Mouse (Mus musculus): ENCODE results near the gene Arl16. TPM values are rescaled to one million over a fixed set of nuclear protein-coding genes. Genes with fewer than 3 reads are reported as not detected.
A peak's percentile ranks its signal among the peaks of the same experiment; 100 is the strongest.

The Arl16 gene
- total and polyA plus RNA-seq, 2 experiments from 2014 or later: 25.1 to 48.3 TPM

- Histone ChIP-seq H3K9me3 (replicated peaks; ENCODE audit: control insufficient read depth, low read length) (no peaks in the 10 kb centered on the region), H3K4me3 (ENCODE audit: low read depth, low read length) (no peak overlapping the region), H3K27ac (ENCODE audit: low read depth) (no peak overlapping the region), H3K4me1 (ENCODE audit: control insufficient read depth, insufficient read depth) (peaks cover 32% of the 10 kb centered on the region), H3K36me3 (replicated peaks; ENCODE audit: control insufficient read depth, insufficient read depth, low read length) (peaks cover 29% of the 10 kb centered on the region), H3K9ac (replicated peaks; ENCODE audit: low read depth, low read length) (no peak overlapping the region), H3K4me2 (ENCODE audit: low read depth, low read length) (no peak overlapping the region), H3K27me3 (ENCODE audit: control insufficient read depth, insufficient read depth, low read length) (no peaks in the 10 kb centered on the region)
- no peak for TF ChIP-seq EP300 (IDR thresholded peaks at IDR 0.05; ENCODE audit: low read depth)
- TF ChIP-seq CTCF (IDR thresholded peaks at IDR 0.05; ENCODE audit: low read depth): no peak
- 70% methylated on average over 4 of the region's 4 CpGs for WGBS
- DNase-seq (ENCODE audit: low spot score) (no peak), ATAC-seq (ENCODE audit: insufficient read depth, low read depth) (no peak)
Observed at GRCm38 (mm10) chr11:120488516-120488915, 21.1 kb upstream of the Arl16 start.

GRCm38 (mm10) chr11:120485251-120485650, 17.8 kb upstream of the Arl16 start:
- ATAC-seq (ENCODE audit: insufficient read depth, low read depth) (no peak), DNase-seq (ENCODE audit: low spot score) (no peak)
- Histone ChIP-seq H3K27ac (ENCODE audit: low read depth) (peak overlapping the region; percentile 81), H3K4me3 (ENCODE audit: low read depth, low read length) (peak overlapping the region; percentile 97), H3K4me2 (ENCODE audit: low read depth, low read length) (peak overlapping the region; percentile 84), H3K4me1 (ENCODE audit: control insufficient read depth, insufficient read depth) (peaks cover 12% of the 10 kb centered on the region), H3K9me3 (replicated peaks; ENCODE audit: control insufficient read depth, low read length) (no peaks in the 10 kb centered on the region), H3K36me3 (replicated peaks; ENCODE audit: control insufficient read depth, insufficient read depth, low read length) (peaks cover 61% of the 10 kb centered on the region), H3K9ac (replicated peaks; ENCODE audit: low read depth, low read length) (peak overlapping the region; percentile 91), H3K27me3 (ENCODE audit: control insufficient read depth, insufficient read depth, low read length) (no peaks in the 10 kb centered on the region)
- 6% methylated on average over 10 of the region's 10 CpGs for WGBS
- TF ChIP-seq EP300 (IDR thresholded peaks at IDR 0.05; ENCODE audit: low read depth): no peak

- H3K27me3 ChIP-seq (ENCODE audit: control insufficient read depth, insufficient read depth, low read length): no peaks in the 10 kb centered on the region
- H3K4me3 ChIP-seq (ENCODE audit: low read depth, low read length): peak within 1 kb of the TSS; percentile 97
- H3K4me2 ChIP-seq (ENCODE audit: low read depth, low read length): peak within 1 kb of the TSS; percentile 84
- DNase-seq (ENCODE audit: low spot score) (peak; percentile 96), ATAC-seq (ENCODE audit: insufficient read depth, low read depth) (peak; percentile 95)
- peak within 1 kb of the TSS; percentile 91 for H3K9ac ChIP-seq (replicated peaks; ENCODE audit: low read depth, low read length)
- peaks cover 70% of the 10 kb centered on the region for H3K36me3 ChIP-seq (replicated peaks; ENCODE audit: control insufficient read depth, insufficient read depth, low read length)
- no peaks in the 10 kb centered on the region for H3K9me3 ChIP-seq (replicated peaks; ENCODE audit: control insufficient read depth, low read length)
- peak within 1 kb of the TSS; percentile 81 for H3K27ac ChIP-seq (ENCODE audit: low read depth)
- peaks cover 12% of the 10 kb centered on the region for H3K4me1 ChIP-seq (ENCODE audit: control insufficient read depth, insufficient read depth)
- under 1% methylated on average over 60 of the region's 60 CpGs for WGBS
- TF ChIP-seq CTCF (IDR thresholded peaks at IDR 0.05; ENCODE audit: low read depth) (0 out of 2 replicates have a peak, but pooled peaks have one; percentile 0), EP300 (IDR thresholded peaks at IDR 0.05; ENCODE audit: low read depth) (peak; percentile 88)
Observed at GRCm38 (mm10) chr11:120484265-120484981, 17.0 kb upstream of the Arl16 start, which contains the start of gene Mrpl12. Gene Mrpl12 (plus strand): TSS chr11:120484613.

- DNase-seq (ENCODE audit: low spot score) (no peak), ATAC-seq (ENCODE audit: insufficient read depth, low read depth) (no peak)
- H3K27me3 ChIP-seq (ENCODE audit: control insufficient read depth, insufficient read depth, low read length): no peaks in the 10 kb centered on the region
- H3K4me3 ChIP-seq (ENCODE audit: low read depth, low read length): no peak overlapping the region
- H3K9me3 ChIP-seq (replicated peaks; ENCODE audit: control insufficient read depth, low read length): no peaks in the 10 kb centered on the region
- H3K9ac ChIP-seq (replicated peaks; ENCODE audit: low read depth, low read length): no peak overlapping the region
- no peak for TF ChIP-seq EP300 (IDR thresholded peaks at IDR 0.05; ENCODE audit: low read depth)
- TF ChIP-seq CTCF (IDR thresholded peaks at IDR 0.05; ENCODE audit: low read depth): no peak
- H3K27ac ChIP-seq (ENCODE audit: low read depth): peak overlapping the region; percentile 69; the same call in 1 of the 2 replicates
- WGBS: 73% methylated on average over 7 of the region's 7 CpGs
- H3K4me1 ChIP-seq (ENCODE audit: control insufficient read depth, insufficient read depth): peaks cover 12% of the 10 kb centered on the region
- peaks cover 72% of the 10 kb centered on the region for H3K36me3 ChIP-seq (replicated peaks; ENCODE audit: control insufficient read depth, insufficient read depth, low read length)
- H3K4me2 ChIP-seq (ENCODE audit: low read depth, low read length): no peak overlapping the region; the same call in 1 of the 2 replicates
Observed at GRCm38 (mm10) chr11:120483448-120483934, 16.1 kb upstream of the Arl16 start.

GRCm38 (mm10) chr11:120472052-120472451, 4.6 kb upstream of the Arl16 start:
- TF ChIP-seq EP300 (IDR thresholded peaks at IDR 0.05; ENCODE audit: low read depth): no peak
- no peak for TF ChIP-seq CTCF (IDR thresholded peaks at IDR 0.05; ENCODE audit: low read depth)
- ATAC-seq (ENCODE audit: insufficient read depth, low read depth): no peak
- Histone ChIP-seq H3K27ac (ENCODE audit: low read depth) (no peak overlapping the region), H3K9me3 (replicated peaks; ENCODE audit: control insufficient read depth, low read length) (no peaks in the 10 kb centered on the region), H3K4me2 (ENCODE audit: low read depth, low read length) (no peak overlapping the region), H3K4me3 (ENCODE audit: low read depth, low read length) (no peak overlapping the region), H3K36me3 (replicated peaks; ENCODE audit: control insufficient read depth, insufficient read depth, low read length) (peaks cover 76% of the 10 kb centered on the region), H3K4me1 (ENCODE audit: control insufficient read depth, insufficient read depth) (peaks cover 10% of the 10 kb centered on the region), H3K9ac (replicated peaks; ENCODE audit: low read depth, low read length) (no peak overlapping the region), H3K27me3 (ENCODE audit: control insufficient read depth, insufficient read depth, low read length) (no peaks in the 10 kb centered on the region)
- WGBS: 96% methylated on average over 6 of the region's 6 CpGs
- no peak for DNase-seq (ENCODE audit: low spot score)

Measured in heart, postnatal 0 days (tissue).